Mouse (Mus musculus): ENCODE measurements around the gene Hspa1a.
"Not testable (repeated sequence)": the region's sequence is repeated elsewhere in the genome, so short reads cannot be mapped to it uniquely, and the experiment has no call there.

Gene Hspa1a

GRCm38 (mm10) chr17:34948721-34949552 lies 23.0 kb downstream of the Hspa1a start:
- not testable (repeated sequence) for DNase-seq (ENCODE audit: low read depth, low spot score)

- DNase-seq (ENCODE audit: low read depth, low spot score): no peak
Measured at GRCm38 (mm10) chr17:34947606-34948005, 24.4 kb downstream of the Hspa1a start.

GRCm38 (mm10) chr17:34946486-34947140 lies 25.3 kb downstream of the Hspa1a start:
- DNase-seq (ENCODE audit: low read depth, low spot score): no peak

GRCm38 (mm10) chr17:34944362-34944761 lies 27.6 kb downstream of the Hspa1a start:
- no peak for DNase-seq (ENCODE audit: low read depth, low spot score)

GRCm38 (mm10) chr17:34943128-34943815 lies 28.7 kb downstream of the Hspa1a start:
- no peak for DNase-seq (ENCODE audit: low read depth, low spot score)

- DNase-seq (ENCODE audit: low read depth, low spot score): no peak
Measured at GRCm38 (mm10) chr17:34941344-34942041, 30.5 kb downstream of the Hspa1a start.

- no peak for DNase-seq (ENCODE audit: low read depth, low spot score)
Measured at GRCm38 (mm10) chr17:34937960-34938505, 33.9 kb downstream of the Hspa1a start.

- DNase-seq (ENCODE audit: low read depth, low spot score): no peak
Measured at GRCm38 (mm10) chr17:34934830-34935229, 37.1 kb downstream of the Hspa1a start.

- DNase-seq (ENCODE audit: low read depth, low spot score): no peak
Measured at GRCm38 (mm10) chr17:34934031-34934430, 37.9 kb downstream of the Hspa1a start.

- no peak for DNase-seq (ENCODE audit: low read depth, low spot score)
Measured at GRCm38 (mm10) chr17:34932287-34932686, 39.7 kb downstream of the Hspa1a start.

GRCm38 (mm10) chr17:34931735-34932098 lies 40.2 kb downstream of the Hspa1a start:
- no peak for DNase-seq (ENCODE audit: low read depth, low spot score)

- DNase-seq (ENCODE audit: low read depth, low spot score): peak; percentile 94
Measured at GRCm38 (mm10) chr17:34931061-34931734, 40.8 kb downstream of the Hspa1a start, which contains the start of gene Neu1. Neu1 (plus strand) TSS chr17:34931253.

- DNase-seq (ENCODE audit: low read depth, low spot score): no peak
Measured at GRCm38 (mm10) chr17:34928841-34929240, 43.1 kb downstream of the Hspa1a start.

GRCm38 (mm10) chr17:34927306-34928019 lies 44.5 kb downstream of the Hspa1a start:
- no peak for DNase-seq (ENCODE audit: low read depth, low spot score)

- no peak for DNase-seq (ENCODE audit: low read depth, low spot score)
Measured at GRCm38 (mm10) chr17:34924258-34924657, 47.7 kb downstream of the Hspa1a start.

GRCm38 (mm10) chr17:34922939-34923338 lies 49.0 kb downstream of the Hspa1a start:
- DNase-seq (ENCODE audit: low read depth, low spot score): no peak
